Mouse (Mus musculus): ENCODE measurements around the gene Hbp1. TPM values are rescaled to one million over a fixed set of nuclear protein-coding genes. Genes with fewer than 3 reads are reported as not detected.

Gene Hbp1
- polyA plus RNA-seq, 1 experiment = 94.9 TPM

GRCm38 (mm10) chr12:31947476-31947875 is 2.9 kb downstream of the Hbp1 start:
- no peaks in the 10 kb centered on the region; the same call in 1 of the 2 replicates for H3K4me1 ChIP-seq (replicated peaks; ENCODE audit: control insufficient read depth, insufficient read depth, low read length)
- H3K36me3 ChIP-seq (ENCODE audit: control insufficient read depth, insufficient read depth, low read length) = peaks cover 15% of the 10 kb centered on the region
- H3K27me3 ChIP-seq (ENCODE audit: control insufficient read depth, insufficient read depth, low read length) = no peaks in the 10 kb centered on the region
- peak; percentile 55 for DNase-seq
- H3K27ac ChIP-seq (ENCODE audit: control insufficient read depth, insufficient read depth, low read length) = no peak overlapping the region
- no peak overlapping the region for H3K4me3 ChIP-seq (ENCODE audit: control insufficient read depth, insufficient read depth, low read length)
- TF ChIP-seq CTCF (IDR thresholded peaks at IDR 0.05; ENCODE audit: borderline replicate concordance, control insufficient read depth, extremely low read depth, insufficient read depth, low read length, poor library complexity) (no peak), POLR2A (IDR thresholded peaks at IDR 0.05; ENCODE audit: control insufficient read depth, extremely low read depth, insufficient read depth, low read length, poor library complexity) (no peak)
- 89% methylated on average over 5 of the region's 5 CpGs for WGBS

GRCm38 (mm10) chr12:31944405-31944804 is 5.9 kb downstream of the Hbp1 start:
- TF ChIP-seq POLR2A (IDR thresholded peaks at IDR 0.05; ENCODE audit: control insufficient read depth, extremely low read depth, insufficient read depth, low read length, poor library complexity) (no peak), CTCF (IDR thresholded peaks at IDR 0.05; ENCODE audit: borderline replicate concordance, control insufficient read depth, extremely low read depth, insufficient read depth, low read length, poor library complexity) (no peak)
- no peaks in the 10 kb centered on the region for H3K27me3 ChIP-seq (ENCODE audit: control insufficient read depth, insufficient read depth, low read length)
- no peak overlapping the region for H3K4me3 ChIP-seq (ENCODE audit: control insufficient read depth, insufficient read depth, low read length)
- H3K36me3 ChIP-seq (ENCODE audit: control insufficient read depth, insufficient read depth, low read length) = peaks cover 38% of the 10 kb centered on the region
- no peak for DNase-seq
- 98% methylated on average over 2 of the region's 2 CpGs for WGBS
- no peak overlapping the region for H3K27ac ChIP-seq (ENCODE audit: control insufficient read depth, insufficient read depth, low read length)
- H3K4me1 ChIP-seq (replicated peaks; ENCODE audit: control insufficient read depth, insufficient read depth, low read length) = no peaks in the 10 kb centered on the region

GRCm38 (mm10) chr12:31943020-31943654 is 7.2 kb downstream of the Hbp1 start:
- Histone ChIP-seq H3K27ac (ENCODE audit: control insufficient read depth, insufficient read depth, low read length) (no peak overlapping the region), H3K4me1 (replicated peaks; ENCODE audit: control insufficient read depth, insufficient read depth, low read length) (no peaks in the 10 kb centered on the region), H3K4me3 (ENCODE audit: control insufficient read depth, insufficient read depth, low read length) (no peak overlapping the region), H3K36me3 (ENCODE audit: control insufficient read depth, insufficient read depth, low read length) (peaks cover 48% of the 10 kb centered on the region), H3K27me3 (ENCODE audit: control insufficient read depth, insufficient read depth, low read length) (no peaks in the 10 kb centered on the region)
- WGBS = 97% methylated on average over 4 of the region's 4 CpGs
- DNase-seq = no peak
- TF ChIP-seq CTCF (IDR thresholded peaks at IDR 0.05; ENCODE audit: borderline replicate concordance, control insufficient read depth, extremely low read depth, insufficient read depth, low read length, poor library complexity) (no peak), POLR2A (IDR thresholded peaks at IDR 0.05; ENCODE audit: control insufficient read depth, extremely low read depth, insufficient read depth, low read length, poor library complexity) (no peak)

GRCm38 (mm10) chr12:31939026-31939425 is 11.3 kb downstream of the Hbp1 start:
- DNase-seq = no peak
- Histone ChIP-seq H3K27me3 (ENCODE audit: control insufficient read depth, insufficient read depth, low read length) (no peaks in the 10 kb centered on the region), H3K4me1 (replicated peaks; ENCODE audit: control insufficient read depth, insufficient read depth, low read length) (no peaks in the 10 kb centered on the region), H3K4me3 (ENCODE audit: control insufficient read depth, insufficient read depth, low read length) (no peak overlapping the region), H3K36me3 (ENCODE audit: control insufficient read depth, insufficient read depth, low read length) (peaks cover 80% of the 10 kb centered on the region), H3K27ac (ENCODE audit: control insufficient read depth, insufficient read depth, low read length) (no peak overlapping the region)
- TF ChIP-seq POLR2A (IDR thresholded peaks at IDR 0.05; ENCODE audit: control insufficient read depth, extremely low read depth, insufficient read depth, low read length, poor library complexity) = no peak
- TF ChIP-seq CTCF (IDR thresholded peaks at IDR 0.05; ENCODE audit: borderline replicate concordance, control insufficient read depth, extremely low read depth, insufficient read depth, low read length, poor library complexity) = no peak

GRCm38 (mm10) chr12:31938391-31938997 is 11.8 kb downstream of the Hbp1 start:
- no peak for DNase-seq
- H3K27ac ChIP-seq (ENCODE audit: control insufficient read depth, insufficient read depth, low read length) = no peak overlapping the region
- no peaks in the 10 kb centered on the region for H3K4me1 ChIP-seq (replicated peaks; ENCODE audit: control insufficient read depth, insufficient read depth, low read length)
- WGBS = 86% methylated on average over 4 of the region's 4 CpGs
- no peaks in the 10 kb centered on the region for H3K27me3 ChIP-seq (ENCODE audit: control insufficient read depth, insufficient read depth, low read length)
- H3K4me3 ChIP-seq (ENCODE audit: control insufficient read depth, insufficient read depth, low read length) = no peak overlapping the region
- TF ChIP-seq CTCF (IDR thresholded peaks at IDR 0.05; ENCODE audit: borderline replicate concordance, control insufficient read depth, extremely low read depth, insufficient read depth, low read length, poor library complexity) (no peak), POLR2A (IDR thresholded peaks at IDR 0.05; ENCODE audit: control insufficient read depth, extremely low read depth, insufficient read depth, low read length, poor library complexity) (no peak)
- peaks cover 79% of the 10 kb centered on the region for H3K36me3 ChIP-seq (ENCODE audit: control insufficient read depth, insufficient read depth, low read length)

- no peak for TF ChIP-seq CTCF (IDR thresholded peaks at IDR 0.05; ENCODE audit: borderline replicate concordance, control insufficient read depth, extremely low read depth, insufficient read depth, low read length, poor library complexity)
- no peak for TF ChIP-seq POLR2A (IDR thresholded peaks at IDR 0.05; ENCODE audit: control insufficient read depth, extremely low read depth, insufficient read depth, low read length, poor library complexity)
- Histone ChIP-seq H3K4me1 (replicated peaks; ENCODE audit: control insufficient read depth, insufficient read depth, low read length) (no peaks in the 10 kb centered on the region), H3K36me3 (ENCODE audit: control insufficient read depth, insufficient read depth, low read length) (peaks cover 79% of the 10 kb centered on the region), H3K27ac (ENCODE audit: control insufficient read depth, insufficient read depth, low read length) (no peak overlapping the region), H3K27me3 (ENCODE audit: control insufficient read depth, insufficient read depth, low read length) (no peaks in the 10 kb centered on the region), H3K4me3 (ENCODE audit: control insufficient read depth, insufficient read depth, low read length) (no peak overlapping the region)
- DNase-seq = no peak
- WGBS = 97% methylated on average over 3 of the region's 3 CpGs
Measured at GRCm38 (mm10) chr12:31937613-31938012, 12.7 kb downstream of the Hbp1 start.

Measured in thymus, adult 2 months (tissue).